Mouse (Mus musculus): ENCODE data around the gene Cnksr2.

Cnksr2 gene

GRCm38 (mm10) chrX:158043057-158043843 is at the start of gene Cnksr2:
Gene Cnksr2, minus strand, starts transcription at chrX:158043294.
- no peak for DNase-seq (ENCODE audit: low read depth)

DNA sequence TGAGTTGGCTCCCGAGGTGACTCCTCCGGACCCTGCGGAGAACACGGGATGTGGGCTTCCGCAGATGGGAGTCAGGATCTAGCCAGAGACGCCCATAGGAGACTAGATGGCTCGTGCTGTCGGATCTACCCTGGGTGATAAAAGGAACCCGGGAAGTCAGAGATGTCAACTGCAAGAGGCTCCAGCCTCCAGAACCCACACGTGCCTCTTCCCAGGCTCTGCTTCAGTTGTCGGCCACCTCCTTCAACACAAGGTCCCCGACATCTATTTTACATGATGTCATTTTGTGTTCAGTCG is 698 bp upstream of the Cnksr2 start:
- DNase-seq (ENCODE audit: low read depth) = no peak

GRCm38 (mm10) chrX:158042255-158043056 is 638 bp downstream of the Cnksr2 start:
- no peak for DNase-seq (ENCODE audit: low read depth)

GRCm38 (mm10) chrX:158041703-158042102 is 1.4 kb downstream of the Cnksr2 start:
- DNase-seq (ENCODE audit: low read depth) = no peak

- peak; percentile 34 for DNase-seq (ENCODE audit: low read depth)
Observed at GRCm38 (mm10) chrX:157951698-157952097, 91.4 kb downstream of the Cnksr2 start.

- no peak for DNase-seq (ENCODE audit: low read depth)
Observed at GRCm38 (mm10) chrX:157949256-157949655, 93.8 kb downstream of the Cnksr2 start.

GRCm38 (mm10) chrX:157945121-157945520 is 98.0 kb downstream of the Cnksr2 start:
- DNase-seq (ENCODE audit: low read depth) = no peak

GRCm38 (mm10) chrX:157936611-157937010 is 106.5 kb downstream of the Cnksr2 start:
- no peak for DNase-seq (ENCODE audit: low read depth)

- no peak for DNase-seq (ENCODE audit: low read depth)
Observed at GRCm38 (mm10) chrX:157920093-157920492, 123.0 kb downstream of the Cnksr2 start.

- DNase-seq (ENCODE audit: low read depth) = no peak
Observed at GRCm38 (mm10) chrX:157829983-157830382, 213.1 kb downstream of the Cnksr2 start.

GRCm38 (mm10) chrX:157818921-157819260 is 224.2 kb downstream of the Cnksr2 start:
- no peak for DNase-seq (ENCODE audit: low read depth)

DNA sequence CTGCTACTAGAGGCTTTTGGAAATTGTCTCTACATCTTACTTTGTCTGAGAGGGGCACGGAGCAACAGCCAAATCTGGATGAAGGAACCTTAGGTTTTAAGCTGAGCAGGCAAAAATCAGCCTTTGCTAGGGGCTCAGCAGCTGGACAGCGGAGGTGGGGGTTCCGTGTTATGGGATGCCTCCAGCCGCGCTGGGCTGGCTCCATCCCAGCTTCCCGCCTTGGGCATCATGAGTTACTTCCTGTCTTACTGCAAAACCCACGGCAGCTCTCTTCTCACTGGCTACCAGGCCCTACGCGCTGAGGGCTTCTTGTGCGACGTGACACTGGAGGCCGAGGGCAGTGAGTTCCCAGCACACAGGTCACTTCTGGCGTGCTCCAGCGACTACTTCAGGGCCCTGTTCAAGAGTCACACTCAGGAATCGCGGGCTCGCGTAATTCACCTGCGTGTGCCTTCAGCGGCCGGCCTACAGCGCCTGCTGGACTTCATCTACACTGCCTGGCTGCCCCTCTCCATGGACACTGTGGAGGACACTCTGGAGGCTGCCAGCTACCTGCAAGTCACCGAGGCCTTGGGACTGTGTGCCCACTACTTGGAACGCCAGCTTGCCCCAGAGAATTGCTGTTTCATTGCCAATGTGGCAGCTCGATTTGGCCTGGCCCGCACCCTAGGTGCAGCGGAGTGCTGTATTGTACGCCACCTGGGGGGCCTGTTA is 224.7 kb downstream of the Cnksr2 start, which contains the start of gene Klhl34:
Gene Klhl34, plus strand, starts transcription at position 229 of the 714 bp plus-strand sequence.
- no peak for DNase-seq (ENCODE audit: low read depth)

GRCm38 (mm10) chrX:157817571-157818206 is 225.4 kb downstream of the Cnksr2 start:
- DNase-seq (ENCODE audit: low read depth) = no peak

DNA sequence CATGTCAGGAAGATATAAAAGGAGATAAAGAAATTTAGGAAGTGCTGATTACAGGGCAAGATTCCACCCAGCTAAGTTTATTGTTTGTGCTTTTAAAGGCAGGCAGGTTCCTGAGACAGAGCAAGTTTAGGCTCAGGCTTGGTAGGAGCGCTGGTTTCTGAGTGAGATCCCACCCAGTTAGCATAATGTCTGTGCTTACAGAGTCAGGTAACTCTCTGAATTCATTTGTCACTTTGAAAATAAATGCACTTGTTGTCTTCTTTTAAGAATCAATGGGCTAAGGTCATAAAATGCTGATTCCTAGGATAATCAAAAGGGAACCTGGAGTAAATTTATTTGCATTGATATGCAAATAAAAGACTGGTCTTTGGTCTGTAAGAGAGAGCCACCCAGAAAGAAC is 233.4 kb downstream of the Cnksr2 start:
- DNase-seq (ENCODE audit: low read depth) = no peak

- DNase-seq (ENCODE audit: low read depth) = no peak
Observed at GRCm38 (mm10) chrX:157801669-157802068, 241.4 kb downstream of the Cnksr2 start.
